Mouse (Mus musculus) layer of hippocampus, adult 11-12 months (tissue): ENCODE data around the gene Wnt1.

ENCODE experiments used
- DNase-seq: peaks from one replicate; pipeline ENCODE4 v3.0.0; 2022; ENCODE audit warnings: low spot score

The Wnt1 gene

DNA sequence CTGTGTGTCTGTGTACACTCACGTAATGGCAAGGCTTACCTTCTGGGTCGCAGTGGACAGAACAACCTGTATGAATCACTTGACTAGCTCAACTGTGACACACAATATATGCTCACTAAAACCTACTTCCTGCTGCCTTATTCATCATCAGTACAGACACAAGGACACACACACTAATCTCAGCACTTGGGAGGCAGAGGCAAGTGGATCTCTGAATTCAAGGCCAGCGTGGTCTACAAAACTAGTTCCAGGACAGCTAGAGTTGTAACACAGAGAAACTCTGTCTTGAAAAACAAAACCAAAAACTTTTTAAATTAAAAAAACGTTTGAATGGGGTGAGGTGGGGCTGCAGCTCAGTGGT, 48.1 kb downstream of the Wnt1 start:
- DNase-seq, result no peak

DNA sequence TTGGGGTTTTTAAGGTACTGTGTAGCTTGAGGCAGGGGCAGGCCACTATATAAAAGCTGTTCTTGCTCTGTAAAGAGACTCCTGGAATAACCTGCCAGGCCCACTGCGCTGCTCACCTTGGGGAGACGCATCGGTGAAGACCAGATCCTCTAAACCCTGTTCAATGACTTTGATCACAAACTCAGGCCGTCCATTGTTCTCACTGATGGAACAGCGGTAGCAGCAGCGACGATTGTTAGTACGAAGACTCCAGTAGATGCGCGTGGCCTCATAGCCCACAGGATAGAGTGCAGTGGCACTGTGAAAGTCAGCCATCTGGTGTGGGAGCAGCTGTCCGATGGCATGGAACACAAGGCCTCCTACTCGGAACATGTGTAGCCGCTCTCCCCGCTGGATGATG, 49.5 kb downstream of the Wnt1 start:
- no peak for DNase-seq

DNA sequence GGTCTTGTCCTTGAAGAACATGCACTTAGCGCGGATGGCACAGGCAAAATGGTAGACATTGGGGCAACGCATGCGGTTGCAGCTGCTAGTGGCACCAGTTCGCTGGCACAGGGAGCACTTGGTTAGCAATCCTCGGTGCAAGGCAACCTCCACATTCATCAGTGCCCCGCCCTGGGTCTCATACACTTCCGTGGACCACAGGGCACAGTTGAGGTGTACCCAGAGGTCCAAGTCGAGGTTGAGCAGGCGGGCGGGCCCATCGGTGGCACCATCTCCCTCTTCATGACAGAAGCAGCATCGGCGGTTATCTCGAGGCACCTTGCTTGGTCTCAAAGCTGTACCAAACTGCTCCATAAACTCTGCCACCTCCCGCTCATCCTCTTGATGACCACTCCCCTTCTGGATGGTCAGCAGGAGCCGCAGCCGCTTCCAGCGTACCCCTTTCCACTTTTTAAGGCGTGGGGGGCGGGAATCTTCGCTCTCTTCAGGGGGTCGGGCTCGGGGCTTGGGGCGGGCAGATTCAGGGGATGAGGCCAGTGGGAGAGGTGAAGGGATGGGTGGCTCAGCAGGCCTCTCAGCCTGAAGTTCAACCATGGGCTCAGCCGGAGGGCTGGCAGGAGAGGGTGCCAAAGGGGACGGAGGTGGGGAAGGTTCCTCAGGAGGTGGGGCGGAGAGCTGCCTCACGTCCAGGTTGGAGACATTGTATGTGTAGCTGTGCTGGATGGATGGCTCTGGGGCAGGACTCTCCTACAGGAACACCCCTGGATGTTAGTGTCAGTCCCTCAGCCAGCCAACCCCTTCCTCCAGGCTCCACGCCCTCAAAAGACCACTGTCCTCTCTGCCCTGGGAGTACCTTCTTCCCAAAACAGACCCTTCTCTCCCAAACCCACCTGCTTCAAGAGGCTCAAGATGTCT, 50.3 kb downstream of the Wnt1 start:
- no peak for DNase-seq
